Mouse (Mus musculus): ENCODE data around the gene C530008M17Rik.

GRCm38 (mm10) chr5:76687961-76688600, 31.8 kb downstream of the C530008M17Rik start:
- no peak for TF ChIP-seq TAL1 (IDR thresholded peaks at IDR 0.05; ENCODE audit: low read length)
- TF ChIP-seq GATA1 (IDR thresholded peaks at IDR 0.05; ENCODE audit: low read length) = no peak
